1 mouse cellular context compared by ENCODE assay signal in the genomic region with DNA sequence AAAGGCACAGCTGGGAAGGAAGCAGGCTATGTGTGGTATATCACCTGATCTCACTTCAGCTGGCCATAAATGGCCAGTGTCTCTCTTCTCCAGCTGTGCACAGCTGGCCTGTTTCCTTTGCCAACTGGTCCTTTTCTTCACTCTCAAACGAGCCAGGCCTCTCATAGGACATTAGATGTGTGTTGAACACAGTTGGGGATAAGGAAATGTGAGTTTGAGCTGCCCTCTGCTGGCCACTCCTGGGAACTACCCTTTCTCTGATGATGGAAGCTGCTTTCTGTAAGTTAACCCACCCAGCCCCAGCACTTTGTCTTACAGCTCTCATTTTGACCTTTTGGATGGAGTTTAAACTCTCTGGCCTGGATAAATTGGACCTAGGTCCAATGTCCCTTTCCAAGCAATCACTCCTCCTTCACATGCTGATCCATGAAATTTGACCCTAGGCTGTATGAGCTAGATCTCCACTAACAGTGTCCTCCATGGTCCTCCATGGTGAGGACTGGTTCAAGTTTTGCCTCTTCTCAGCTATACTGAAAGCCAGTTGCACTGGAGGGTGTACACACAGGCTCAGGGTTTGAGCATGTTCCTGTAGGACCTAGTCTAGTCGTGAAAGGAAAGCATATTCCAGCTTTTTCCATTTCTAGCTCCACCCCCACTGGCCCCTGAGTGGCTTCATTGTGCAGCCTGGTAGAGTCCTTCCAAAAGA.
A peak's percentile ranks its signal among the peaks of the same experiment; 100 is the strongest.
TF ChIP-seq lines count a peak whose summit lies in the region.

No protein-coding gene starts in this region.

TF ChIP-seq in CH12.LX, 34 proteins besides CTCF, POLR2A, EP300 and RAD21:
- TF ChIP-seq SMC3 (IDR thresholded peaks at IDR 0.05; ENCODE audit: low read depth, low read length): peak; percentile 99
- no peak for TF ChIP-seq UBTF (IDR thresholded peaks at IDR 0.05; ENCODE audit: low read depth, low read length)
- no peak for TF ChIP-seq TCF12 (IDR thresholded peaks at IDR 0.05; ENCODE audit: low read depth, low read length)
- no peak for TF ChIP-seq MEF2A (IDR thresholded peaks at IDR 0.05; ENCODE audit: borderline replicate concordance, low read depth, low read length)
- TF ChIP-seq PAX5 (IDR thresholded peaks at IDR 0.05; ENCODE audit: low read length): no peak
- TF ChIP-seq NELFE (IDR thresholded peaks at IDR 0.05; ENCODE audit: low read depth, low read length): peak; percentile 20; the same call in 1 of the 2 replicates
- no peak for TF ChIP-seq TBP (conservative IDR thresholded peaks at IDR 0.05; ENCODE audit: low read depth, low read length)
- no peak for TF ChIP-seq JUND (conservative IDR thresholded peaks at IDR 0.05; ENCODE audit: low read depth, low read length)
- peak; percentile 93 for TF ChIP-seq ZC3H11A (IDR thresholded peaks at IDR 0.05; ENCODE audit: low read depth, low read length)
- TF ChIP-seq POLR2AphosphoS2 (IDR thresholded peaks at IDR 0.05; ENCODE audit: low read depth, low read length): no peak
- TF ChIP-seq USF1 (IDR thresholded peaks at IDR 0.05; ENCODE audit: low read depth, low read length): no peak
- TF ChIP-seq HCFC1 (IDR thresholded peaks at IDR 0.05; ENCODE audit: low read depth, low read length): no peak
